16 mouse cellular contexts compared by ENCODE assay signal in genomic region chr9:91379781-91380457, GRCm38 (mm10). TPM values are rescaled to one million over a fixed set of nuclear protein-coding genes. Genes with fewer than 3 reads are reported as not detected.
DNase-seq lines count a peak whose midpoint lies in the region; ATAC-seq and TF ChIP-seq lines count a peak whose summit lies in the region.
"Had no signal": no experiment of that assay in that cellular context is flagged by ENCODE, and none has a peak within 500 bp of the region (broad histone marks: within the 10 kb centered on the region; RNA-seq: fewer than 3 reads in every experiment).

No protein-coding gene starts in this region.

- WGBS in cerebellum, adult 2 months, result 3% methylated on average over 10 of the region's 10 CpGs
- 1% methylated on average over 10 of the region's 10 CpGs for WGBS in hindbrain, embryonic 10.5 days
- 3% methylated on average over 10 of the region's 10 CpGs for WGBS in midbrain, embryonic 16.5 days

- no peaks in the 10 kb centered on the region for H3K36me3 ChIP-seq in hindbrain, embryonic 10.5 days
- H3K36me3 ChIP-seq in midbrain, embryonic 16.5 days (ENCODE audit: control insufficient read depth, insufficient read depth, low read length), result no peaks in the 10 kb centered on the region

- peak overlapping the region; percentile 50; the same call in 1 of the 2 replicates for H3K9ac ChIP-seq in midbrain, embryonic 16.5 days (ENCODE audit: low read depth, low read length)
- H3K9ac ChIP-seq: liver, embryonic 14.5 days had no signal

- no peak for ATAC-seq in cerebellum, adult (ENCODE audit: insufficient number of reproducible peaks, low FRiP score, low TSS enrichment)
- ATAC-seq in midbrain, embryonic 16.5 days, result no peak

- H3K27ac ChIP-seq in cerebellum, adult 2 months (ENCODE audit: insufficient read depth, low read length), result peak overlapping the region; percentile 94
- peak overlapping the region; percentile 98 for H3K27ac ChIP-seq in hindbrain, embryonic 10.5 days
- peak overlapping the region; percentile 87 for H3K27ac ChIP-seq in midbrain, embryonic 16.5 days (ENCODE audit: low read length)
- H3K27ac ChIP-seq: liver, embryonic 14.5 days had no signal

- no peak for TF ChIP-seq CTCF in cerebellum, adult 2 months (IDR thresholded peaks at IDR 0.05; ENCODE audit: borderline replicate concordance, insufficient read depth, low read depth, low read length)

- peak overlapping the region; percentile 58 for H3K4me2 ChIP-seq in midbrain, embryonic 16.5 days (ENCODE audit: low read length)

- no peak for TF ChIP-seq POLR2A in cerebellum, adult 2 months (IDR thresholded peaks at IDR 0.05; ENCODE audit: borderline replicate concordance, insufficient read depth, low read length)

- H3K4me1 ChIP-seq in cerebellum, adult 2 months (ENCODE audit: control insufficient read depth, insufficient read depth, low read length), result peaks cover 20% of the 10 kb centered on the region
- H3K4me1 ChIP-seq in hindbrain, embryonic 10.5 days (replicated peaks), result peaks cover 54% of the 10 kb centered on the region
- H3K4me1 ChIP-seq in midbrain, embryonic 16.5 days (ENCODE audit: control insufficient read depth, insufficient read depth, low read length), result 0 out of 2 replicates have a peak, but pooled peaks cover 3% of the 10 kb centered on the region

- intact Hi-C loops in left cerebral cortex, postnatal 14 days (cut with DNase I), result no loop called here

- H3K4me3 ChIP-seq in cerebellum, adult 2 months (replicated peaks; ENCODE audit: insufficient read depth, low read depth, low read length), result peak overlapping the region; percentile 83
- peak overlapping the region; percentile 67 for H3K4me3 ChIP-seq in hindbrain, embryonic 10.5 days
- peak overlapping the region; percentile 22; the same call in 1 of the 2 replicates for H3K4me3 ChIP-seq in midbrain, embryonic 16.5 days (ENCODE audit: low read depth, low read length)

- DNase-seq in cerebellum, adult 2 months, result peak in 1 of 2 experiments; percentile 48
- DNase-seq in embryo, embryonic 10.5 days (ENCODE audit: low spot score), result peak; percentile 54
- DNase-seq in hindbrain, embryonic 10.5 days (ENCODE audit: low spot score), result no peak
- no peak for DNase-seq in thymus, postnatal 10 days (ENCODE audit: low spot score in 2 of 2)
- DNase-seq in left cerebral cortex, postnatal 14 days (ENCODE audit: low spot score in 2 of 2), result no peak
- no peak for DNase-seq in adrenal gland, postnatal 25 days
- DNase-seq: adrenal gland, adult 2 months; kidney, adult 8-10 months had no signal

- no peaks in the 10 kb centered on the region for H3K9me3 ChIP-seq in hindbrain, embryonic 10.5 days
- no peaks in the 10 kb centered on the region for H3K9me3 ChIP-seq in midbrain, embryonic 16.5 days (replicated peaks; ENCODE audit: control insufficient read depth, low read length, poor library complexity, severe bottlenecking)

- no peaks in the 10 kb centered on the region for H3K27me3 ChIP-seq in cerebellum, adult 2 months (ENCODE audit: control insufficient read depth, insufficient read depth, low read length)
- peaks cover 98% of the 10 kb centered on the region for H3K27me3 ChIP-seq in hindbrain, embryonic 10.5 days (ENCODE audit: insufficient read depth, poor library complexity, severe bottlenecking)
- peaks cover 26% of the 10 kb centered on the region for H3K27me3 ChIP-seq in midbrain, embryonic 16.5 days (ENCODE audit: control insufficient read depth, insufficient read depth, low read depth, low read length)

RNA-seq across cellular contexts. Expression of gene Zic1, which starts 14.3 kb away (rescaled TPM):
- 1,121 and 1,289 TPM in 2 replicates for polyA plus RNA-seq in cerebellum, adult 2 months (2012; rRNA removed)
- 6.9 and 8.1 TPM in 2 replicates for polyA plus RNA-seq in hindbrain, embryonic 10.5 days (2016; fragmentation: Nextera tagmentation; extraction: Ambion mirVana)
- polyA plus RNA-seq in midbrain, embryonic 16.5 days (2015; fragmentation: Nextera tagmentation; extraction: Ambion mirVana), result 9.1 and 20.6 TPM in 2 replicates
- total RNA-seq in left cerebral cortex, postnatal 14 days (2021), result 10 to 100 TPM; 12.4 to 13.8 TPM
- total RNA-seq in adrenal gland, postnatal 25 days (2021), result not detected in 2 replicates
- total RNA-seq: adrenal gland, adult 2 months; common myeloid progenitor, adult 5-6 weeks; MEL had no signal
- polyA plus RNA-seq: stomach, embryonic 14.5 days had no signal

RNA-seq across cellular contexts. Expression of gene Zic4, which starts 17.7 kb away (rescaled TPM):
- 37.4 and 45.3 TPM in 2 replicates for polyA plus RNA-seq in cerebellum, adult 2 months (2012; rRNA removed)
- 16.9 and 19.8 TPM in 2 replicates for polyA plus RNA-seq in hindbrain, embryonic 10.5 days (2016; fragmentation: Nextera tagmentation; extraction: Ambion mirVana)
- polyA plus RNA-seq in midbrain, embryonic 16.5 days (2015; fragmentation: Nextera tagmentation; extraction: Ambion mirVana), result 55.8 and 154 TPM in 2 replicates
- total RNA-seq in left cerebral cortex, postnatal 14 days (2021), result 1 to 10 TPM; 4.1 to 5.2 TPM
- total RNA-seq in adrenal gland, postnatal 25 days (2021), result not detected in 2 replicates
- total RNA-seq: adrenal gland, adult 2 months; common myeloid progenitor, adult 5-6 weeks; MEL had no signal
- polyA plus RNA-seq: adrenal gland, adult 2 months; heart, embryonic 16.5 days; stomach, embryonic 14.5 days; urinary bladder, adult 2 months had no signal

Comparison
In these comparisons a context has a peak if more than half of its experiments do, and no peak if none do; other contexts are left out.
1. H3K4me3 ChIP-seq: peak in every context shown above with its lines; median percentile 83 in cerebellum, adult 2 months; 67 in hindbrain, embryonic 10.5 days; 22 in midbrain, embryonic 16.5 days.
2. RNA of gene Zic1, which starts 14.3 kb away (polyA plus RNA-seq): 1,121 to 1,289 TPM in cerebellum, adult 2 months; 9.1 to 20.6 TPM in midbrain, embryonic 16.5 days and 6.9 to 8.1 TPM in hindbrain, embryonic 10.5 days; every median in the first group is over 10 times any median in the second.
3. Peak in every context shown above with its lines, with median percentiles within 50 percentile points of each other: H3K27ac ChIP-seq.